ENCODE assay signal across 8 mouse cellular contexts in genomic region chr5:114567565-114568197, GRCm38 (mm10). TPM values are rescaled to one million over a fixed set of nuclear protein-coding genes. Genes with fewer than 3 reads are reported as not detected.
DNase-seq lines count a peak whose midpoint lies in the region; ATAC-seq and TF ChIP-seq lines count a peak whose summit lies in the region.

TSS of gene Fam222a (plus strand) at chr5:114568016.

- TF ChIP-seq CTCF in olfactory bulb, adult 2 months (IDR thresholded peaks at IDR 0.05; ENCODE audit: insufficient read depth, low read depth, low read length) = peak; percentile 68

- no peak for DNase-seq in ES-E14 (ENCODE audit: low read depth, low spot score)
- peak; percentile 87 for DNase-seq in brain, adult 2 months (ENCODE audit: low read depth, low spot score)
- peak; percentile 81 for DNase-seq in forebrain, embryonic 10.5 days (ENCODE audit: extremely low spot score, low spot score)
- DNase-seq in heart, postnatal 36 days = peak; percentile 60 to 74
- peak; percentile 46 for DNase-seq in layer of hippocampus, adult 9-11 months
- DNase-seq in thymus, postnatal 36 days = peak; percentile 82 to 87

- in situ Hi-C loops in ES-E14 (cut with MboI; ENCODE audit: low sequenced_read_pairs in 2 of 2, unreplicated experiment in 2 of 2) = no loop called here

- H3K4me2 ChIP-seq in lung, embryonic 15.5 days = peak within 1 kb of the TSS; percentile 100

- under 1% methylated on average over 72 of the region's 72 CpGs for WGBS in forebrain, embryonic 10.5 days
- WGBS in lung, embryonic 15.5 days = under 1% methylated on average over 71 of the region's 72 CpGs
- under 1% methylated on average over 72 of the region's 72 CpGs for WGBS in olfactory bulb, adult 2 months

- peaks cover 5 to 33% of the 10 kb centered on the region in 2 experiments; a peak in 3 of 4 replicates for H3K4me1 ChIP-seq in ES-E14 (ENCODE audit: control insufficient read depth in 2 of 2, insufficient read depth in 2 of 2, low read length in 2 of 2, poor library complexity in 1 of 2)
- peaks cover 75% of the 10 kb centered on the region for H3K4me1 ChIP-seq in forebrain, embryonic 10.5 days
- H3K4me1 ChIP-seq in lung, embryonic 15.5 days = peaks cover 60% of the 10 kb centered on the region
- peaks cover 32% of the 10 kb centered on the region for H3K4me1 ChIP-seq in olfactory bulb, adult 2 months (ENCODE audit: control insufficient read depth, insufficient read depth, low read length)

- no peak within 1 kb of the TSS for H3K27ac ChIP-seq in ES-E14 (ENCODE audit: insufficient read depth, low read depth, low read length, poor library complexity, severe bottlenecking)
- H3K27ac ChIP-seq in forebrain, embryonic 10.5 days = peak within 1 kb of the TSS; percentile 90
- peak within 1 kb of the TSS; percentile 73 for H3K27ac ChIP-seq in lung, embryonic 15.5 days
- peak within 1 kb of the TSS; percentile 79 for H3K27ac ChIP-seq in olfactory bulb, adult 2 months (ENCODE audit: insufficient read depth, low read depth, low read length)

- no peak for TF ChIP-seq POLR2A in olfactory bulb, adult 2 months (IDR thresholded peaks at IDR 0.05; ENCODE audit: insufficient read depth, low read depth, low read length)

- peaks cover 70% of the 10 kb centered on the region for H3K27me3 ChIP-seq in forebrain, embryonic 10.5 days (ENCODE audit: poor library complexity, severe bottlenecking)
- H3K27me3 ChIP-seq in lung, embryonic 15.5 days = peaks cover 27% of the 10 kb centered on the region

- no peaks in the 10 kb centered on the region for H3K9me3 ChIP-seq in ES-E14 (ENCODE audit: control insufficient read depth, insufficient read depth, low read depth, low read length)
- peaks cover 14% of the 10 kb centered on the region for H3K9me3 ChIP-seq in forebrain, embryonic 10.5 days
- no peaks in the 10 kb centered on the region for H3K9me3 ChIP-seq in lung, embryonic 15.5 days

- intact Hi-C loops in heart, postnatal 36 days (cut with DNase I) = loop anchor here (2.0 kb wide), 2 partner anchors 41 to 107 kb away; no protein-coding TSS in a partner anchor

- H3K9ac ChIP-seq in ES-E14 (ENCODE audit: insufficient read depth, low read depth, low read length, poor library complexity, severe bottlenecking) = peak within 1 kb of the TSS; percentile 58
- peak within 1 kb of the TSS; percentile 50 for H3K9ac ChIP-seq in lung, embryonic 15.5 days

- ATAC-seq in lung, embryonic 15.5 days (ENCODE audit: borderline replicate concordance, extremely low read depth, low FRiP score, low TSS enrichment) = peak; percentile 56

- H3K4me3 ChIP-seq in ES-E14 (ENCODE audit: insufficient read depth in 1 of 2, low read depth in 1 of 2, low read length in 2 of 2, poor library complexity in 1 of 2, severe bottlenecking in 1 of 2) = peak within 1 kb of the TSS; percentile 80 to 99
- H3K4me3 ChIP-seq in forebrain, embryonic 10.5 days = peak within 1 kb of the TSS; percentile 86
- H3K4me3 ChIP-seq in lung, embryonic 15.5 days = peak within 1 kb of the TSS; percentile 77
- peak within 1 kb of the TSS; percentile 95 for H3K4me3 ChIP-seq in olfactory bulb, adult 2 months (ENCODE audit: insufficient read depth, low read depth, low read length)

- H3K36me3 ChIP-seq in ES-E14 (ENCODE audit: control insufficient read depth, insufficient read depth, low read length, poor library complexity, severe bottlenecking) = no peaks in the 10 kb centered on the region
- H3K36me3 ChIP-seq in forebrain, embryonic 10.5 days (replicated peaks) = no peaks in the 10 kb centered on the region
- no peaks in the 10 kb centered on the region for H3K36me3 ChIP-seq in lung, embryonic 15.5 days

TF ChIP-seq in ES-E14, 5 proteins besides CTCF, POLR2A, EP300 and RAD21:
- TF ChIP-seq HCFC1 (IDR thresholded peaks at IDR 0.05; ENCODE audit: borderline replicate concordance, insufficient read depth, low read length) (no peak), ZC3H11A (IDR thresholded peaks at IDR 0.05; ENCODE audit: borderline replicate concordance, low read depth, low read length) (no peak)
TF ChIP-seq in ES-E14: peak in this region for 0.

RNA-seq across cellular contexts. Expression of gene Fam222a, which starts in this region (rescaled TPM):
- total RNA-seq in ES-E14 (2012; rRNA removed) = 1.2 and 2.2 TPM in 2 replicates
- polyA plus RNA-seq in forebrain, embryonic 10.5 days (2016; fragmentation: Nextera tagmentation; extraction: Ambion mirVana) = 3.9 and 4.1 TPM in 2 replicates
- total RNA-seq in heart, postnatal 36 days (2021) = 1 to 10 TPM; 1.6 to 1.9 TPM
- polyA plus RNA-seq in lung, embryonic 15.5 days (2015; fragmentation: Nextera tagmentation; extraction: Ambion mirVana) = 2.1 TPM in 2 replicates
- not detected in 2 replicates for polyA plus RNA-seq in olfactory bulb, adult 2 months (2012; ENCODE audit: insufficient read depth, insufficient read length, low replicate concordance, missing spikeins)
